Mouse (Mus musculus): ENCODE data around the gene Fpr-rs4. TPM values are rescaled to one million over a fixed set of nuclear protein-coding genes. Genes with fewer than 3 reads are reported as not detected.

Fpr-rs4 gene
- polyA plus RNA-seq (2017; shearing (Covaris generic)), result not detected

DNA sequence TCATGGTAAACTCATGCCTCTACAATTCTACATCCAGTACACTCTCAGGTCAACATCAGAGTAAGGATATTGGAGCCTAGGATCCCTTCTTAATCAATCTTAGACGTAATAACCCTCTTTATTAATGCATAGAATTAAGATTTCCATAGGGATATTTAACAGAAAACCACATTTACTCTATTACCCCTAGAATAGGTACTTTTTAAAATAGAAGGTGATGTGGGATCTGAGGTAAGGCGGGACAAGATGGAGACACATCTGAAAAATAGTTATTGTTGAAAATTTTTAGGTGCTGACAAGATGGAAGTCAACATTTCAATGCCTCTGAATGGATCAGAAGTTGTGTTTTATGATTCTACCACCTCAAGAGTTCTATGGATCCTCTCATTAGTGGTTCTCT is at the start of gene Fpr-rs4:
Gene Fpr-rs4 (plus strand): TSS at position 301 of the 400 bp plus-strand sequence.

DNA sequence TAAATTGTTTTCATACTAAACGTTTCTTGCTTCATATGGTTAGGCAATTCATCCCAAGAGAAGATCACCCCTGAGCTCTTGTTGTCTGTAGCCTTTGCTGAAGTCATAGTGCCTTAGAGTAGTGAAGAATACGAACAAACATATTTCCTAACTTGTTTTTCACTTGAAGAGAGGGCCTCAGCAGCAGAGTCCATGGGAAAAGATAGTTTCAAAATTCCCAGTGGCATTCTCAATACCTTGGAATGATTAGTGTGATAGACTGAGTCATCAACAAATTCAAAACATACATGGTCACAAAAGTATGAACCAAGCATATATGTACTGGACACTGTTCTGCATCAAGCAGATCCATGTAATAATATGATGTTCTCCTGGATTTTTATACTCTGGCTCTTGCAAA is 27.6 kb downstream of the Fpr-rs4 start, which contains the start of gene Vmn2r124:
Gene Vmn2r124 (plus strand): TSS at position 301 of the 400 bp plus-strand sequence.

Other genes starting within 250 kb of the Fpr-rs4 start
- gene Spaca6, start 194.6 kb upstream of the Fpr-rs4 start, polyA plus RNA-seq (2017; shearing (Covaris generic)), result 3.4 TPM
- gene Has1, start 166.5 kb upstream of the Fpr-rs4 start, polyA plus RNA-seq (2017; shearing (Covaris generic)), result not detected
- not detected for gene Fpr1, start 137.8 kb upstream of the Fpr-rs4 start, polyA plus RNA-seq (2017; shearing (Covaris generic))
- gene Fpr2, start 133.9 kb upstream of the Fpr-rs4 start, polyA plus RNA-seq (2017; shearing (Covaris generic)), result not detected
- gene Fpr3, start 133.9 kb upstream of the Fpr-rs4 start, polyA plus RNA-seq (2017; shearing (Covaris generic)), result not detected
- gene Vmn2r124, start 27.7 kb downstream of the Fpr-rs4 start, polyA plus RNA-seq (2017; shearing (Covaris generic)), result 0.14 TPM
- gene Vmn2r91, start 63.3 kb downstream of the Fpr-rs4 start, polyA plus RNA-seq (2017; shearing (Covaris generic)), result not detected
- gene Vmn2r92, start 130.2 kb downstream of the Fpr-rs4 start, polyA plus RNA-seq (2017; shearing (Covaris generic)), result not detected

Data from effector memory CD4-positive, alpha-beta T cell, adult 5 months (primary cell).